Mouse (Mus musculus): Measurements from ENCODE around the gene Mei4. TPM values are rescaled to one million over a fixed set of nuclear protein-coding genes. Genes with fewer than 3 reads are reported as not detected.

Gene Mei4
- polyA plus RNA-seq, 1 experiment from 2014 or later: 0.29 TPM

- DNase-seq (no peak), ATAC-seq (no peak)
- Histone ChIP-seq H3K9ac (replicated peaks) (no peak overlapping the region), H3K27me3 (ENCODE audit: insufficient read depth, low read length) (no peaks in the 10 kb centered on the region), H3K4me1 (ENCODE audit: insufficient read depth) (0 out of 2 replicates have a peak, but pooled peaks cover 6% of the 10 kb centered on the region), H3K36me3 (replicated peaks; ENCODE audit: insufficient read depth, low read length) (no peaks in the 10 kb centered on the region), H3K4me3 (ENCODE audit: low read depth, low read length) (no peak overlapping the region), H3K27ac (ENCODE audit: low read depth) (no peak overlapping the region), H3K4me2 (ENCODE audit: low read depth, low read length) (no peak overlapping the region), H3K9me3 (ENCODE audit: low read length) (no peaks in the 10 kb centered on the region)
- TF ChIP-seq EP300 (IDR thresholded peaks at IDR 0.05; ENCODE audit: low read depth) (no peak), CTCF (IDR thresholded peaks at IDR 0.05; ENCODE audit: low read depth) (no peak)
- WGBS (ENCODE audit: insufficient replicate concordance): 43% methylated on average over 2 of the region's 2 CpGs
Observed at GRCm38 (mm10) chr9:81866032-81866431, 2.6 kb downstream of the Mei4 start.

DNA sequence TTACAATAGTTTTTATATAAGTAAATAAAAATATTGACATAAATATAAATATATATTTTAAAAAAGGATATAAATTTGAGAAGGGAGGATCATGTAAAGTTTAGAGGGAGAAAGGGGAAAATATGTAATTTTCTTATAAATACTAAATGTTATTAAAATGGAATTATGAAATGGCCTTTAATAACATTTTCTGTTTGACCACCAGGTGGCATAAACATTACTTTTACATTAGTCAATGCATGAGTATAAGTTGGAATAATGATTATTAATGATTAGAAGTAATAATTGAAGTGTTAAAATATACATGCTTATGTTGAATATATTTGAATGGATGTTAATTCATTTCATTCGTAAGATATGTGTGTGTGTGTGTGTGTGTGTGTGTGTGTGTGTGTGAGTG is 58.0 kb downstream of the Mei4 start:
- H3K36me3 ChIP-seq (replicated peaks; ENCODE audit: insufficient read depth, low read length): no peaks in the 10 kb centered on the region
- H3K4me3 ChIP-seq (ENCODE audit: low read depth, low read length): no peak overlapping the region
- H3K27ac ChIP-seq (ENCODE audit: low read depth): no peak overlapping the region
- no peak overlapping the region for H3K4me2 ChIP-seq (ENCODE audit: low read depth, low read length)
- DNase-seq (no peak), ATAC-seq (no peak)
- no peak for TF ChIP-seq EP300 (IDR thresholded peaks at IDR 0.05; ENCODE audit: low read depth)
- no peak for TF ChIP-seq CTCF (IDR thresholded peaks at IDR 0.05; ENCODE audit: low read depth)
- H3K9me3 ChIP-seq (ENCODE audit: low read length): no peaks in the 10 kb centered on the region
- 76% methylated on average over 1 of the region's 1 CpGs for WGBS (ENCODE audit: insufficient replicate concordance)
- H3K4me1 ChIP-seq (ENCODE audit: insufficient read depth): no peaks in the 10 kb centered on the region
- H3K9ac ChIP-seq (replicated peaks): no peak overlapping the region
- no peaks in the 10 kb centered on the region for H3K27me3 ChIP-seq (ENCODE audit: insufficient read depth, low read length)

DNA sequence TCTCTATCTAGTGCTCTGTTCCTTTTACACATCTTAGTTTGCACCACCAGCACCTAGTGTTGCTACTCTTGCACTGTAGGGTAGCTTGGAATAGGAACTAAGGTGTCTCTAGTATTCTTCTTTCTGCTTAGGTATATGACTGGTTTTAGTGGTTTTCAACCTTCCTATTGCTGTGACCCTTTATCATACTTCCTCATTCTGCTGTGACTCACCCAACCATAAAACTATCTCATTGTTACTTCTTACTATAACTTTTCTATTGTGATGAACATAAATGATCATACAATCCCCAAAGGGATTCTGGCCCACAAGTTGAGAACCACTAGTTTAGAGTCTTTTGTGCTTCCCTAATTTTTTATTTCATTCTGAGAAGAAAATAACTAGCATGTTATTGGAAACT is 61.3 kb downstream of the Mei4 start:
- Histone ChIP-seq H3K36me3 (replicated peaks; ENCODE audit: insufficient read depth, low read length) (no peaks in the 10 kb centered on the region), H3K4me1 (ENCODE audit: insufficient read depth) (no peaks in the 10 kb centered on the region), H3K4me2 (ENCODE audit: low read depth, low read length) (no peak overlapping the region), H3K4me3 (ENCODE audit: low read depth, low read length) (no peak overlapping the region), H3K9ac (replicated peaks) (no peak overlapping the region), H3K27ac (ENCODE audit: low read depth) (no peak overlapping the region), H3K27me3 (ENCODE audit: insufficient read depth, low read length) (no peaks in the 10 kb centered on the region), H3K9me3 (ENCODE audit: low read length) (no peaks in the 10 kb centered on the region)
- TF ChIP-seq CTCF (IDR thresholded peaks at IDR 0.05; ENCODE audit: low read depth) (no peak), EP300 (IDR thresholded peaks at IDR 0.05; ENCODE audit: low read depth) (no peak)
- no peak for ATAC-seq
- DNase-seq: no peak

DNA sequence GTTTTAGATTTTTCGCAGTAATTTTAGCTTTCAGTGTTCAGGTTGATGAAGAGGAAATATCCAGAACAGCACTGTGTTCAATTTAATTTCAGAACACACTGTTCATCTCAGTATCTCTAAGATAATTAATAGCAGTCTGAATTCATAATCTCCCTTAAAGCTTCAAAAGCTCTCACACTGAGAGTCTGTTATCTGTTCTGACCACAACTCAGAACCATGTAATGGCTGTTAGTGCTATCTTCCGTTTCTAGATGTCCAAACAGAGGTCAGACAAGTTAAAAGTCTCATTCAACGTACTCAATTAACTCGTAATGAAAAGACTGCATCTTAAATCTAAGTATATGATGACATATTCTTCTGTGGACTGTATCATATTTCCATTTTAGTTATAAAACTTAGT is 77.1 kb downstream of the Mei4 start:
- Histone ChIP-seq H3K9me3 (ENCODE audit: low read length) (no peaks in the 10 kb centered on the region), H3K9ac (replicated peaks) (no peak overlapping the region), H3K36me3 (replicated peaks; ENCODE audit: insufficient read depth, low read length) (no peaks in the 10 kb centered on the region), H3K4me2 (ENCODE audit: low read depth, low read length) (no peak overlapping the region), H3K4me3 (ENCODE audit: low read depth, low read length) (no peak overlapping the region), H3K4me1 (ENCODE audit: insufficient read depth) (no peaks in the 10 kb centered on the region), H3K27me3 (ENCODE audit: insufficient read depth, low read length) (no peaks in the 10 kb centered on the region), H3K27ac (ENCODE audit: low read depth) (no peak overlapping the region)
- no peak for TF ChIP-seq CTCF (IDR thresholded peaks at IDR 0.05; ENCODE audit: low read depth)
- TF ChIP-seq EP300 (IDR thresholded peaks at IDR 0.05; ENCODE audit: low read depth): 0 out of 2 replicates have a peak, but pooled peaks have one; percentile 44
- no peak for ATAC-seq
- DNase-seq: no peak
- 49% methylated on average over 4 of the region's 4 CpGs for WGBS (ENCODE audit: insufficient replicate concordance)

- Histone ChIP-seq H3K4me3 (ENCODE audit: low read depth, low read length) (no peak overlapping the region), H3K36me3 (replicated peaks; ENCODE audit: insufficient read depth, low read length) (no peaks in the 10 kb centered on the region), H3K27me3 (ENCODE audit: insufficient read depth, low read length) (no peaks in the 10 kb centered on the region), H3K4me1 (ENCODE audit: insufficient read depth) (no peaks in the 10 kb centered on the region), H3K9ac (replicated peaks) (no peak overlapping the region), H3K27ac (ENCODE audit: low read depth) (no peak overlapping the region), H3K9me3 (ENCODE audit: low read length) (no peaks in the 10 kb centered on the region), H3K4me2 (ENCODE audit: low read depth, low read length) (no peak overlapping the region)
- TF ChIP-seq CTCF (IDR thresholded peaks at IDR 0.05; ENCODE audit: low read depth) (no peak), EP300 (IDR thresholded peaks at IDR 0.05; ENCODE audit: low read depth) (no peak)
- ATAC-seq (no peak), DNase-seq (no peak)
- WGBS (ENCODE audit: insufficient replicate concordance): 61% methylated on average over 6 of the region's 6 CpGs
Observed at GRCm38 (mm10) chr9:81945624-81946023, 82.2 kb downstream of the Mei4 start.

DNA sequence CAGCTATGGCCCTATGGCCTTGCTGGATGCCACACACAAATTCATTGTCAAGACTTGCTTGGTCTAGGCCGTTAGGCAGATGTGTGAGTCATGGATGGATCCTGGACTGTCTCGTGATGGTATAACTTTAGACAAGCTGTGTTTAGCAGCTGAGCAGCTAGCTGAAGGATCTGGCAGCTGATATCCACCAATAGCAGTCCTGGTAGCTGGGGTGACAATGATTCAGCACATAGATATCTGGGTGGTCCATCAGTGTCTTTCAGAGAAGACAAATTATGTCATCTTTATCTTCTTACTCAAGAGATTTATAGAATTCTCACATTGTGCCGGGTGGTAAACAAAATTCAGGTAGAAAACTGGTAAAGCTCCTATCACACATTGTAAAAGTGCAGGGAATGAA is 93.4 kb downstream of the Mei4 start:
- TF ChIP-seq EP300 (IDR thresholded peaks at IDR 0.05; ENCODE audit: low read depth) (no peak), CTCF (IDR thresholded peaks at IDR 0.05; ENCODE audit: low read depth) (no peak)
- Histone ChIP-seq H3K4me1 (ENCODE audit: insufficient read depth) (no peaks in the 10 kb centered on the region), H3K9me3 (ENCODE audit: low read length) (no peaks in the 10 kb centered on the region), H3K9ac (replicated peaks) (no peak overlapping the region), H3K4me2 (ENCODE audit: low read depth, low read length) (no peak overlapping the region), H3K36me3 (replicated peaks; ENCODE audit: insufficient read depth, low read length) (no peaks in the 10 kb centered on the region), H3K4me3 (ENCODE audit: low read depth, low read length) (no peak overlapping the region), H3K27ac (ENCODE audit: low read depth) (no peak overlapping the region), H3K27me3 (ENCODE audit: insufficient read depth, low read length) (no peaks in the 10 kb centered on the region)
- ATAC-seq (peak; percentile 47; the same call in 1 of the 2 replicates), DNase-seq (no peak)
- WGBS (ENCODE audit: insufficient replicate concordance): 53% methylated on average over 3 of the region's 3 CpGs

GRCm38 (mm10) chr9:81957842-81958241 is 94.4 kb downstream of the Mei4 start:
- no peaks in the 10 kb centered on the region for H3K27me3 ChIP-seq (ENCODE audit: insufficient read depth, low read length)
- no peak for ATAC-seq
- H3K27ac ChIP-seq (ENCODE audit: low read depth): no peak overlapping the region
- no peaks in the 10 kb centered on the region for H3K36me3 ChIP-seq (replicated peaks; ENCODE audit: insufficient read depth, low read length)
- WGBS (ENCODE audit: insufficient replicate concordance): 74% methylated on average over 2 of the region's 2 CpGs
- DNase-seq: no peak
- H3K4me2 ChIP-seq (ENCODE audit: low read depth, low read length): no peak overlapping the region
- H3K4me1 ChIP-seq (ENCODE audit: insufficient read depth): no peaks in the 10 kb centered on the region
- TF ChIP-seq CTCF (IDR thresholded peaks at IDR 0.05; ENCODE audit: low read depth): no peak
- no peak for TF ChIP-seq EP300 (IDR thresholded peaks at IDR 0.05; ENCODE audit: low read depth)
- no peaks in the 10 kb centered on the region for H3K9me3 ChIP-seq (ENCODE audit: low read length)
- H3K9ac ChIP-seq (replicated peaks): no peak overlapping the region
- H3K4me3 ChIP-seq (ENCODE audit: low read depth, low read length): no peak overlapping the region

Measured in liver, postnatal 0 days (tissue).